Mouse (Mus musculus) forebrain, embryonic 16.5 days (tissue): ENCODE measurements around the gene Tmem131. TPM values are rescaled to one million over a fixed set of nuclear protein-coding genes. Genes with fewer than 3 reads are reported as not detected.
A peak's percentile ranks its signal among the peaks of the same experiment; 100 is the strongest.
"Not testable (repeated sequence)": the region's sequence is repeated elsewhere in the genome, so short reads cannot be mapped to it uniquely, and the experiment has no call there.

ENCODE experiments used
- ATAC-seq: fragments of 200-750 bp; cut with Nextera tagmentation; 2 replicates; pipeline ENCODE4 v1.8.0; 2017; ENCODE audit warnings: mild to moderate bottlenecking, moderate library complexity
- H3K27ac ChIP-seq: fragments of 300-500 bp; sonication (generic); 2 replicates; pipeline ENCODE4 v1.5.1; 2014; ENCODE audit warnings: low read length, control low read depth
- H3K27me3 ChIP-seq: fragments of 300-500 bp; sonication (generic); replicated peaks from 2 replicates; pipeline ENCODE4 v1.6.1; 2014; ENCODE audit warnings: low read length; ENCODE audit not compliant: control insufficient read depth, insufficient read depth
- H3K36me3 ChIP-seq: fragments of 300-500 bp; sonication (generic); 2 replicates; pipeline ENCODE4 v1.6.1; 2014; ENCODE audit not compliant: control insufficient read depth, insufficient read depth
- H3K4me1 ChIP-seq: fragments of 300-500 bp; sonication (generic); replicated peaks from 2 replicates; pipeline ENCODE4 v1.6.1; 2014; ENCODE audit warnings: low read length; ENCODE audit not compliant: control insufficient read depth, insufficient read depth
- H3K4me2 ChIP-seq: fragments of 300-500 bp; sonication (generic); 2 replicates; pipeline ENCODE4 v1.6.1; 2014; ENCODE audit warnings: mild to moderate bottlenecking, low read length, control low read depth
- H3K4me3 ChIP-seq: fragments of 300-500 bp; sonication (generic); replicated peaks from 2 replicates; pipeline ENCODE4 v1.5.1; 2014; ENCODE audit warnings: mild to moderate bottlenecking, low read length, control low read depth
- H3K9ac ChIP-seq: fragments of 300-500 bp; sonication (generic); replicated peaks from 2 replicates; pipeline ENCODE4 v1.6.1; 2014; ENCODE audit warnings: low read depth, low read length, control low read depth
- H3K9me3 ChIP-seq: fragments of 300-500 bp; sonication (generic); 2 replicates; pipeline ENCODE4 v1.6.1; 2016; ENCODE audit warnings: low read length; ENCODE audit not compliant: control insufficient read depth
- WGBS: fragments of 180-500 bp; shearing (Covaris S2); extraction: QIAGEN DNeasy Blood & Tissue Kit; methylation state at CpG from one replicate; pipeline ENCODE4 v1.1.7; 2014; 5-methylcytosine and 5-hydroxymethylcytosine counted together
- polyA plus RNA-seq: library from polyadenylated mRNA; unstranded; fragments of >200 nt; fragmentation: Nextera tagmentation; extraction: Ambion mirVana; gene quantifications from 2 replicates; pipeline ENCODE4 v1.2.1, GENCODE M21; 2015

The Tmem131 gene
- polyA plus RNA-seq, 1 experiment from 2014 or later = 14.4 TPM

GRCm38 (mm10) chr1:36913806-36914205 lies 29.7 kb downstream of the Tmem131 start:
- no peak for ATAC-seq
- 92% methylated on average over 7 of the region's 7 CpGs for WGBS
- H3K27me3 ChIP-seq = no peaks in the 10 kb centered on the region
- H3K4me2 ChIP-seq = no peak overlapping the region
- H3K4me1 ChIP-seq = no peaks in the 10 kb centered on the region
- no peak overlapping the region for H3K4me3 ChIP-seq
- no peak overlapping the region for H3K27ac ChIP-seq
- no peaks in the 10 kb centered on the region for H3K9me3 ChIP-seq
- H3K36me3 ChIP-seq = no peaks in the 10 kb centered on the region
- H3K9ac ChIP-seq = no peak overlapping the region

GRCm38 (mm10) chr1:36912239-36912638 lies 31.2 kb downstream of the Tmem131 start:
- Histone ChIP-seq H3K27ac (no peak overlapping the region), H3K4me3 (no peak overlapping the region), H3K9ac (no peak overlapping the region), H3K9me3 (no peaks in the 10 kb centered on the region), H3K4me2 (no peak overlapping the region), H3K27me3 (no peaks in the 10 kb centered on the region), H3K4me1 (no peaks in the 10 kb centered on the region), H3K36me3 (no peaks in the 10 kb centered on the region)
- no peak for ATAC-seq
- 100% methylated on average over 1 of the region's 1 CpGs for WGBS

GRCm38 (mm10) chr1:36911603-36912002 lies 31.9 kb downstream of the Tmem131 start:
- Histone ChIP-seq H3K36me3 (no peaks in the 10 kb centered on the region), H3K27ac (no peak overlapping the region), H3K4me1 (no peaks in the 10 kb centered on the region), H3K9ac (no peak overlapping the region), H3K9me3 (no peaks in the 10 kb centered on the region), H3K4me2 (no peak overlapping the region), H3K27me3 (no peaks in the 10 kb centered on the region), H3K4me3 (no peak overlapping the region)
- 74% methylated on average over 3 of the region's 3 CpGs for WGBS
- no peak for ATAC-seq

GRCm38 (mm10) chr1:36910397-36910796 lies 33.1 kb downstream of the Tmem131 start:
- no peak overlapping the region for H3K27ac ChIP-seq
- H3K4me2 ChIP-seq = no peak overlapping the region
- no peaks in the 10 kb centered on the region for H3K9me3 ChIP-seq
- no peak overlapping the region for H3K4me3 ChIP-seq
- no peak for ATAC-seq
- H3K27me3 ChIP-seq = no peaks in the 10 kb centered on the region
- H3K4me1 ChIP-seq = no peaks in the 10 kb centered on the region
- H3K9ac ChIP-seq = no peak overlapping the region
- 87% methylated on average over 5 of the region's 5 CpGs for WGBS
- no peaks in the 10 kb centered on the region for H3K36me3 ChIP-seq

- not testable (repeated sequence) for H3K4me1 ChIP-seq, H3K27me3 ChIP-seq, H3K9me3 ChIP-seq, ATAC-seq, H3K4me2 ChIP-seq, H3K36me3 ChIP-seq, H3K4me3 ChIP-seq, H3K27ac ChIP-seq, H3K9ac ChIP-seq
- WGBS = 78% methylated on average over 7 of the region's 7 CpGs
Measured at GRCm38 (mm10) chr1:36909965-36910364, 33.5 kb downstream of the Tmem131 start.

GRCm38 (mm10) chr1:36905216-36905615 lies 38.2 kb downstream of the Tmem131 start:
- Histone ChIP-seq H3K9ac (no peak overlapping the region), H3K36me3 (no peaks in the 10 kb centered on the region), H3K9me3 (no peaks in the 10 kb centered on the region), H3K4me1 (peaks cover 14% of the 10 kb centered on the region), H3K27me3 (no peaks in the 10 kb centered on the region), H3K4me3 (no peak overlapping the region), H3K4me2 (no peak overlapping the region), H3K27ac (no peak overlapping the region)
- no peak for ATAC-seq
- 87% methylated on average over 3 of the region's 3 CpGs for WGBS

GRCm38 (mm10) chr1:36904489-36904888 lies 39.0 kb downstream of the Tmem131 start:
- H3K27ac ChIP-seq = peak overlapping the region; percentile 53; the same call in 1 of the 2 replicates
- H3K36me3 ChIP-seq = no peaks in the 10 kb centered on the region
- no peak overlapping the region for H3K4me3 ChIP-seq
- ATAC-seq = 0 out of 2 replicates have a peak, but pooled peaks have one; percentile 50
- peaks cover 14% of the 10 kb centered on the region for H3K4me1 ChIP-seq
- 54% methylated on average over 6 of the region's 6 CpGs for WGBS
- no peaks in the 10 kb centered on the region for H3K9me3 ChIP-seq
- H3K4me2 ChIP-seq = no peak overlapping the region
- no peak overlapping the region for H3K9ac ChIP-seq
- H3K27me3 ChIP-seq = no peaks in the 10 kb centered on the region

GRCm38 (mm10) chr1:36904084-36904451 lies 39.4 kb downstream of the Tmem131 start:
- WGBS = 51% methylated on average over 3 of the region's 3 CpGs
- Histone ChIP-seq H3K36me3 (no peaks in the 10 kb centered on the region), H3K9me3 (no peaks in the 10 kb centered on the region), H3K27me3 (no peaks in the 10 kb centered on the region), H3K27ac (peak overlapping the region; percentile 53; the same call in 1 of the 2 replicates), H3K4me1 (peaks cover 14% of the 10 kb centered on the region), H3K4me3 (no peak overlapping the region), H3K4me2 (no peak overlapping the region), H3K9ac (no peak overlapping the region)
- ATAC-seq = 0 out of 2 replicates have a peak, but pooled peaks have one; percentile 6

- Histone ChIP-seq H3K9ac (no peak overlapping the region), H3K9me3 (no peaks in the 10 kb centered on the region), H3K4me2 (no peak overlapping the region), H3K27ac (no peak overlapping the region), H3K27me3 (no peaks in the 10 kb centered on the region), H3K36me3 (no peaks in the 10 kb centered on the region), H3K4me3 (no peak overlapping the region), H3K4me1 (peaks cover 14% of the 10 kb centered on the region)
- 89% methylated on average over 15 of the region's 15 CpGs for WGBS
- no peak for ATAC-seq
Measured at GRCm38 (mm10) chr1:36903376-36904083, 39.9 kb downstream of the Tmem131 start.
